Mouse (Mus musculus) testis, adult 2 months (tissue): Measurements from ENCODE around the gene Clrn2.
A peak's percentile ranks its signal among the peaks of the same experiment; 100 is the strongest.

Experiments used
- CTCF ChIP-seq: fragments of 200-500 bp; IDR thresholded peaks from 2 replicates; pipeline ENCODE4 v1.5.1; 2012; ENCODE audit warnings: low read depth, mild to moderate bottlenecking, inconsistent platforms, low read length, moderate library complexity; ENCODE audit not compliant: control insufficient read depth, insufficient read depth, insufficient replicate concordance
- POLR2A ChIP-seq: fragments of 200-500 bp; IDR thresholded peaks from 2 replicates; pipeline ENCODE4 v1.6.1; 2012; ENCODE audit warnings: low read depth, mild to moderate bottlenecking, inconsistent platforms, low read length, moderate library complexity; ENCODE audit not compliant: control insufficient read depth

DNA sequence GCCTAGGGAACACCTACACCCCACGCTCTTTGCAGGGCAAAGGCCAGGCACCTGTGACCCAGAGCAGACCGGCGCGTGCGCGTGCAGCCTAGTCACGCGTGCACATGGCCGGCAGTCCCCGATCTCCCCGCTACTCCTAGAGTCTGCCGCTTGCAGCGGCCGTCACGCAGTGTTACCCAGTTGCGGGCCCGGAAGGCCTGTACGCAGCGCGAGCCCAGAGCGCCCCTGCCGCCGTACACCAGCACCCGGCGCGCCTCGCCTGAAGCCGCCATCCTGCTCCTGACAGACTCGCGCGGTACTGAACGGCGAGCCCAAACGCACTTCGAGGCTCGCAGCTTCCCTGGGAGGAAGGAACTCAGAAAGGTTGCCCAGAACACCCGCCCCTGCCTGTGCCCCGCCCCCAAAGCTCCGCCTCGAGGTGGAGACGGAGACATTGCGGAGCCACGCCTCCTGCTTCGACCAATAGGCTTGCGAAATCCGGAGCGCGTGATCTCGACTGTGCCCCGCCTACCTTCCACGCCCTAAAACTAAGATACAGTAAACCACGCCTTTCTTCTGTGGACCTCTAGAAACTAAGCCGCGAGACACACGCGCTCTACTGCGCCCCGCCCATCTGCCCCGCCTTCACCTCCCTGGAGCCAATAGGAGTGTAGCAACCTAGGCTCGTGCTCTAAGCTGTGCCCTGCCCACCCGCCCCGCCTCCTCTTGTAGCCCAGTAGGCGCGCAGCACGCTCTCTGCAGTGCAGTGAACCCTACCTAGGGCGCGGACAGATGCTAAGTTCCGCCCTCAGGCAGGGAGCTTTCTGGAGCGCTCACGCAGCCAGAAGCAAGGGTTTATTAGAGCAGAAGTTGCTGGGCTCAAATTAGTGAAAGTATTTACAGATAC is 3.5 kb upstream of the Clrn2 start, which contains the start of gene Qdpr:
- no peak for TF ChIP-seq CTCF
- peak; percentile 74 for TF ChIP-seq POLR2A
